Mouse (Mus musculus) hindbrain, embryonic 14.5 days (tissue): ENCODE results near the gene Mxi1. TPM values are rescaled to one million over a fixed set of nuclear protein-coding genes. Genes with fewer than 3 reads are reported as not detected.
A peak's percentile ranks its signal among the peaks of the same experiment; 100 is the strongest.

Source experiments
- ATAC-seq: fragments of 200-750 bp; cut with Nextera tagmentation; 2 replicates; pipeline ENCODE4 v1.8.0; 2017; ENCODE audit warnings: moderate number of reproducible peaks, mild to moderate bottlenecking, moderate TSS enrichment, moderate library complexity; ENCODE audit not compliant: low FRiP score
- DNase-seq: peaks from one replicate; pipeline ENCODE4 v3.0.0-alpha.2; 2015; ENCODE audit warnings: low spot score
- H3K27ac ChIP-seq: fragments of 300-500 bp; sonication (generic); 2 replicates; pipeline ENCODE4 v1.5.1; 2014; ENCODE audit warnings: mild to moderate bottlenecking, moderate library complexity
- H3K27me3 ChIP-seq: fragments of 300-500 bp; sonication (generic); 2 replicates; pipeline ENCODE4 v1.6.1; 2014; ENCODE audit warnings: mild to moderate bottlenecking, low read length, mixed read lengths; ENCODE audit not compliant: control insufficient read depth, insufficient read depth
- H3K36me3 ChIP-seq: fragments of 300-500 bp; sonication (generic); replicated peaks from 2 replicates; pipeline ENCODE4 v1.6.1; 2014; ENCODE audit not compliant: control insufficient read depth, insufficient read depth
- H3K4me1 ChIP-seq: fragments of 300-500 bp; sonication (generic); replicated peaks from 2 replicates; pipeline ENCODE4 v1.6.1; 2014; ENCODE audit warnings: antibody characterized with exemption, low read length, mixed read lengths; ENCODE audit not compliant: control insufficient read depth, insufficient read depth
- H3K4me2 ChIP-seq: fragments of 300-500 bp; sonication (generic); replicated peaks from 2 replicates; pipeline ENCODE4 v1.6.1; 2014; ENCODE audit warnings: mild to moderate bottlenecking, moderate library complexity
- H3K4me3 ChIP-seq: fragments of 300-500 bp; sonication (generic); replicated peaks from 2 replicates; pipeline ENCODE4 v1.5.1; 2014; ENCODE audit warnings: mild to moderate bottlenecking, low read length
- H3K9ac ChIP-seq: fragments of 300-500 bp; sonication (generic); 2 replicates; pipeline ENCODE4 v1.6.1; 2014
- H3K9me3 ChIP-seq: fragments of 300-500 bp; sonication (generic); 2 replicates; pipeline ENCODE4 v1.6.1; 2016; ENCODE audit warnings: low read length; ENCODE audit not compliant: control insufficient read depth
- WGBS: fragments of 180-500 bp; shearing (Covaris S2); extraction: QIAGEN DNeasy Blood & Tissue Kit; methylation state at CpG from one replicate; pipeline ENCODE4 v1.1.7; 2014; 5-methylcytosine and 5-hydroxymethylcytosine counted together
- polyA plus RNA-seq: library from polyadenylated mRNA; unstranded; fragments of >200 nt; fragmentation: Nextera tagmentation; extraction: Ambion mirVana; gene quantifications from 2 replicates; pipeline ENCODE4 v1.2.1, GENCODE M21; 2014

Gene Mxi1
- polyA plus RNA-seq, 1 experiment from 2014 or later, result 50.4 TPM

DNA sequence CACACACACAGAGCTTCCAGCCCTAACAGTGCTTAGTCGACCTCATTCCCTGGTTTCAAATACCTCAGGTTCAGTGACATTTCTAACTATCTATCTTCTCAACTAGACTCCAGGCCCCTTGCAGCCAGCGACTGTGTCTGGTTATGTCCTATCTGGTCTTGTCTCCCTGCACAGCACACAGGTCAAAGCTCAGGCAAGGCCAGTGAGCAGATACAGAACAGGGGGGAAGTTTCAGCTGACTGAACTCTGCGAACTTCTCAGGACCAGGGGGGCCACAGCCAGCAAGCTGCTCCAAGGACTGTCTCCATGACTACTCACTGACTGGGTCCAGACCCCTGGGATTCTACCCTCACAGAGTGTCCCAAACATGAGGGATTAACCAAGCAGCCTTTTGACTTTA, 35.1 kb upstream of the Mxi1 start:
- DNase-seq, result no peak
- H3K27ac ChIP-seq, result no peak overlapping the region
- no peaks in the 10 kb centered on the region for H3K27me3 ChIP-seq
- H3K4me2 ChIP-seq, result no peak overlapping the region
- no peaks in the 10 kb centered on the region for H3K36me3 ChIP-seq
- ATAC-seq, result no peak
- no peaks in the 10 kb centered on the region for H3K9me3 ChIP-seq
- no peak overlapping the region for H3K9ac ChIP-seq
- no peaks in the 10 kb centered on the region for H3K4me1 ChIP-seq
- H3K4me3 ChIP-seq, result no peak overlapping the region
- 43% methylated on average over 3 of the region's 3 CpGs for WGBS

GRCm38 (mm10) chr19:53276902-53277707, 33.2 kb upstream of the Mxi1 start:
- Histone ChIP-seq H3K4me1 (no peaks in the 10 kb centered on the region; the same call in 1 of the 2 replicates), H3K9me3 (no peaks in the 10 kb centered on the region), H3K27me3 (no peaks in the 10 kb centered on the region), H3K4me3 (no peak overlapping the region), H3K4me2 (no peak overlapping the region), H3K27ac (no peak overlapping the region), H3K36me3 (no peaks in the 10 kb centered on the region), H3K9ac (no peak overlapping the region)
- WGBS, result 76% methylated on average over 19 of the region's 19 CpGs
- ATAC-seq, result no peak
- DNase-seq, result no peak

GRCm38 (mm10) chr19:53278491-53279415, 31.6 kb upstream of the Mxi1 start:
- no peak for DNase-seq
- ATAC-seq, result no peak
- 73% methylated on average over 18 of the region's 19 CpGs for WGBS

DNA sequence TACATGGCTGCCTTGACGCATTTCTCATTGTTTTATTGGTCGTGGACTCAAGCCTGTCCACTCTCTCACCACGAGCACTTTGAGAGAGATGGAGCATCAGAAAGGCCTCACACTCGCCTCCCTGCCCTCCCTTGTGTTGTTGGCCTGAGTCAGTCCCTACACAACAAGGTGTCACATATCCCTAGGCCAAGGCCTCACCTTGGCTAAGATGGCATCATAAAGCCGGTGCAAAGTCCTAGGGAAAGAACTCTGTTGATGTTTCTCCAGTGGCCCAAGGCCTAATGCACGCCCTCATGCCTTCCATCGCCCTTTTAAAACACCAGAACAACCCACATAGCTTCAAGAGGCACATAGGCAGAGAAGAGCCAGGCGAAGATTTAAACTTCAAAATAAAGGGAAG, 30.1 kb upstream of the Mxi1 start:
- H3K4me1 ChIP-seq, result peaks cover 7% of the 10 kb centered on the region
- H3K9me3 ChIP-seq, result no peaks in the 10 kb centered on the region
- no peak overlapping the region for H3K4me2 ChIP-seq
- H3K27ac ChIP-seq, result no peak overlapping the region
- WGBS, result 91% methylated on average over 8 of the region's 8 CpGs
- H3K4me3 ChIP-seq, result no peak overlapping the region
- no peak overlapping the region for H3K9ac ChIP-seq
- no peaks in the 10 kb centered on the region for H3K27me3 ChIP-seq
- DNase-seq (no peak), ATAC-seq (no peak)
- H3K36me3 ChIP-seq, result no peaks in the 10 kb centered on the region

More at GRCm38 (mm10) chr19:53278491-53279415, 31.6 kb upstream of the Mxi1 start:
- Histone ChIP-seq H3K27me3 (no peaks in the 10 kb centered on the region), H3K4me1 (no peaks in the 10 kb centered on the region; the same call in 1 of the 2 replicates), H3K9ac (no peak overlapping the region), H3K4me2 (no peak overlapping the region), H3K36me3 (no peaks in the 10 kb centered on the region), H3K4me3 (no peak overlapping the region), H3K27ac (no peak overlapping the region), H3K9me3 (no peaks in the 10 kb centered on the region)

- H3K9me3 ChIP-seq, result no peaks in the 10 kb centered on the region
- WGBS, result 41% methylated on average over 10 of the region's 10 CpGs
- no peak overlapping the region for H3K9ac ChIP-seq
- H3K27me3 ChIP-seq, result no peaks in the 10 kb centered on the region
- DNase-seq, result no peak
- peaks cover 7% of the 10 kb centered on the region for H3K4me1 ChIP-seq
- no peaks in the 10 kb centered on the region for H3K36me3 ChIP-seq
- no peak overlapping the region for H3K4me2 ChIP-seq
- no peak for ATAC-seq
- no peak overlapping the region for H3K27ac ChIP-seq
- no peak overlapping the region for H3K4me3 ChIP-seq
Observed at GRCm38 (mm10) chr19:53282571-53282970, 27.7 kb upstream of the Mxi1 start.

DNA sequence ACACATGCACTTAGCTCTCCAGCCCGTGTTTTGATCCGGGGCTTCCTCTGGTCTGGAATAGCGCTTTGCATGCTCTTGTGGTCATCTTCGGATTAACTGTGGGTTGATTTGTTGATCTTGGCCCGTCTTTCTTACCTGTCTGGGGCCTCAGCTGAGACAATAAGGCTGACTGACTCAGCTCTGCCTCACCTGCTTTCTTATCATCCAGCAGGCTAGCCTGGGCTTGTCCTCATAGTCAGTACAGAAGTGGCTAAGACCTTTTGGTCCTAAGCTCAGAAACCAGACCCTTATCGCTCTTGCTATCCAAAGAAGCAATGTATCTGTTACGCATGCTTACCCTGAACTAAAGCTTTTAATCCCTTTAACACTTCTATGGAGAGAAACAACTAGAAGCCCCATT, 26.6 kb upstream of the Mxi1 start:
- H3K9ac ChIP-seq, result no peak overlapping the region
- H3K36me3 ChIP-seq, result no peaks in the 10 kb centered on the region
- H3K4me1 ChIP-seq, result peaks cover 7% of the 10 kb centered on the region
- no peaks in the 10 kb centered on the region for H3K9me3 ChIP-seq
- no peak overlapping the region for H3K27ac ChIP-seq
- ATAC-seq, result no peak
- H3K4me2 ChIP-seq, result no peak overlapping the region
- 91% methylated on average over 7 of the region's 7 CpGs for WGBS
- no peak for DNase-seq
- no peak overlapping the region for H3K4me3 ChIP-seq
- no peaks in the 10 kb centered on the region for H3K27me3 ChIP-seq

GRCm38 (mm10) chr19:53284268-53285208, 25.8 kb upstream of the Mxi1 start:
- Histone ChIP-seq H3K36me3 (no peaks in the 10 kb centered on the region), H3K9ac (0 out of 2 replicates have a peak overlapping the region, but pooled peaks have one; percentile 22), H3K4me1 (peaks cover 7% of the 10 kb centered on the region), H3K9me3 (no peaks in the 10 kb centered on the region), H3K27me3 (no peaks in the 10 kb centered on the region), H3K4me3 (no peak overlapping the region), H3K27ac (peak overlapping the region; percentile 21; the same call in 1 of the 2 replicates), H3K4me2 (peak overlapping the region; percentile 24)
- WGBS, result 14% methylated on average over 20 of the region's 20 CpGs
- ATAC-seq (peak; percentile 68; the same call in 1 of the 2 replicates), DNase-seq (peak; percentile 41)

- H3K27me3 ChIP-seq, result no peaks in the 10 kb centered on the region
- no peak overlapping the region for H3K9ac ChIP-seq
- WGBS, result 73% methylated on average over 23 of the region's 23 CpGs
- H3K27ac ChIP-seq, result no peak overlapping the region
- H3K4me3 ChIP-seq, result no peak overlapping the region
- ATAC-seq (no peak), DNase-seq (no peak)
- H3K36me3 ChIP-seq, result no peaks in the 10 kb centered on the region
- no peaks in the 10 kb centered on the region for H3K9me3 ChIP-seq
- no peak overlapping the region for H3K4me2 ChIP-seq
- H3K4me1 ChIP-seq, result no peaks in the 10 kb centered on the region
Observed at GRCm38 (mm10) chr19:53296331-53297254, 13.7 kb upstream of the Mxi1 start.
